Mouse (Mus musculus) activated CD4-positive, CD25-positive, alpha-beta regulatory T cell, adult 4 months (primary cell): ENCODE data around the gene Tmem43. TPM values are rescaled to one million over a fixed set of nuclear protein-coding genes. Genes with fewer than 3 reads are reported as not detected.

Experiments used
- ATAC-seq: one replicate; pipeline ENCODE4 v1.8.0; 2017
- polyA plus RNA-seq, 2 experiments: library from polyadenylated mRNA; unstranded; fragments of 100-300 nt; shearing (Covaris generic); gene quantifications; one replicate each; pipeline ENCODE4 v1.2.1; 2017

Gene Tmem43
- polyA plus RNA-seq, 2 experiments from 2014 or later = 40.2 to 44.3 TPM

GRCm38 (mm10) chr6:91489872-91490271 is 16.4 kb downstream of the Tmem43 start:
- ATAC-seq = no peak

- ATAC-seq = no peak
These were observed 17.5 kb downstream of the Tmem43 start for GRCm38 (mm10) chr6:91491004-91491403.

- no peak for ATAC-seq
These were observed 19.6 kb downstream of the Tmem43 start for GRCm38 (mm10) chr6:91493053-91493452.

GRCm38 (mm10) chr6:91494526-91494925 is 21.0 kb downstream of the Tmem43 start:
- ATAC-seq = no peak

- no peak for ATAC-seq
These were observed 29.8 kb downstream of the Tmem43 start for GRCm38 (mm10) chr6:91503302-91503701.

GRCm38 (mm10) chr6:91506036-91506435 is 32.5 kb downstream of the Tmem43 start:
- ATAC-seq = peak; percentile 73

- ATAC-seq = no peak
These were observed 34.5 kb downstream of the Tmem43 start for GRCm38 (mm10) chr6:91508041-91508440.

GRCm38 (mm10) chr6:91509326-91509725 is 35.8 kb downstream of the Tmem43 start:
- no peak for ATAC-seq

- no peak for ATAC-seq
These were observed 36.7 kb downstream of the Tmem43 start for GRCm38 (mm10) chr6:91510211-91510610.

- no peak for ATAC-seq
These were observed 40.6 kb downstream of the Tmem43 start for GRCm38 (mm10) chr6:91514135-91514534.

- ATAC-seq = peak; percentile 9
These were observed 41.3 kb downstream of the Tmem43 start for GRCm38 (mm10) chr6:91514737-91515362.

- peak; percentile 90 for ATAC-seq
These were observed 42.3 kb downstream of the Tmem43 start, which contains the start of the genes Xpc and Lsm3 for GRCm38 (mm10) chr6:91515545-91516449. Xpc (minus strand) TSS chr6:91515888. Lsm3 (plus strand) TSS chr6:91515928.

GRCm38 (mm10) chr6:91518454-91519020 is 45.0 kb downstream of the Tmem43 start:
- no peak for ATAC-seq

GRCm38 (mm10) chr6:91522816-91523215 is 49.3 kb downstream of the Tmem43 start:
- no peak for ATAC-seq

- ATAC-seq = no peak
These were observed 52.0 kb downstream of the Tmem43 start for GRCm38 (mm10) chr6:91525544-91525943.

- ATAC-seq = no peak
These were observed 53.8 kb downstream of the Tmem43 start for GRCm38 (mm10) chr6:91527227-91527860.

- ATAC-seq = no peak
These were observed 54.8 kb downstream of the Tmem43 start for GRCm38 (mm10) chr6:91528265-91528664.

GRCm38 (mm10) chr6:91530673-91531072 is 57.2 kb downstream of the Tmem43 start:
- ATAC-seq = no peak

GRCm38 (mm10) chr6:91531276-91531675 is 57.8 kb downstream of the Tmem43 start:
- ATAC-seq = no peak

- ATAC-seq = no peak
These were observed 59.2 kb downstream of the Tmem43 start for GRCm38 (mm10) chr6:91532661-91533060.

- ATAC-seq = no peak
These were observed 59.9 kb downstream of the Tmem43 start for GRCm38 (mm10) chr6:91533359-91533758.

GRCm38 (mm10) chr6:91533771-91534170 is 60.3 kb downstream of the Tmem43 start:
- no peak for ATAC-seq

GRCm38 (mm10) chr6:91534268-91534667 is 60.8 kb downstream of the Tmem43 start:
- ATAC-seq = no peak
